Mouse (Mus musculus): ENCODE results near the gene Scarb2. TPM values are rescaled to one million over a fixed set of nuclear protein-coding genes. Genes with fewer than 3 reads are reported as not detected.
A peak's percentile ranks its signal among the peaks of the same experiment; 100 is the strongest.
"Not testable (repeated sequence)": the region's sequence is repeated elsewhere in the genome, so short reads cannot be mapped to it uniquely, and the experiment has no call there.

The Scarb2 gene
- 10 to 100 TPM; 88.9 to 89.8 TPM for total RNA-seq (2021)
- long read RNA-seq, experiment 1, full-length matches to known transcripts = 8 of 15 reads
- long read RNA-seq, experiment 1, partial matches to known transcripts = 0 of 15 reads
- long read RNA-seq, experiment 1, other reads (novel, unspliced or antisense) = 7 of 15 reads
- long read RNA-seq, experiment 2, full-length matches to known transcripts = 19 of 31 reads
- long read RNA-seq, experiment 2, partial matches to known transcripts = 0 of 31 reads
- long read RNA-seq, experiment 2, other reads (novel, unspliced or antisense) = 12 of 31 reads

DNA sequence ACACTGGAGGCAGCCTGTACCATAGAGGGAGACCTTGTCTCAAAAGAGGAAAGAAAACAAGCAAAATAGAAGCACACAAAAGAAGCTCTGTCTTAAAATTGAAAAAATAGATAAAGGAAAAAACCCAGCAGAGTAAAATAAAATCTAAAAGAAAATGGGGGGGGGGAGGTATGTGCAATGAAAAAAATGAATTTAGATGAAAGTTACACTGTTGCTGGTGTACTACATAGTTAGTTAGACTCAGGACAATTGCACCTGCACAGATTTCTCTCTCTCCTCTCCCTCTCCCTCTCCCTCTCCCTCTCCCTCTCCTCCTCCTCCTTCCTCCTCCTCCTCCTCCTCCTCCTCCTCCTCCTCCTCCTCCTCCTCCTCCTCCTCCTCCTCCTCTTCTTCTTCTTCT lies at the start of gene Scarb2:
Gene Scarb2, minus strand, starts transcription at position 101 of the 400 bp plus-strand sequence.
- no peak for TF ChIP-seq CTCF (conservative IDR thresholded peaks at IDR 0.05)

DNA sequence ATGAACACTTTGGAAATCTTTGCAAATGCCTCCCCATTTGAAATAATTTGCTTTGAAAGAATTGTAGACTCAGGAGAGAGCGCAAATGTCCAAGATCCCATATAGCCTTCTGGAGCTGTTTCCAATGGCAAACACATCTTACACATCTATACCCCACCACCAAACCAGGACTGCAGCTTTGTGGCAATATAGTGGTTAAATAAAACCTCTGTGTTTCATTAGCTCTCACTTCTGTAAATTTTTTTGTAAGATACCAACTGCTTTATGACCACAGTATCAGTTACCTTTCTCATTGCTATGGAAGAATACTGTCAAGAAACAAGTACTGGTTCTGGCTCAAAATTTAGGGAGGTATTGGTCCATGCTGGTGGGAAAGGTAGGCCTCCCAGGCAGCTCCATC lies 49.3 kb upstream of the Scarb2 start:
- DNase-seq (ENCODE audit: low spot score in 2 of 2) = no peak
- Histone ChIP-seq H3K4me3 (no peak overlapping the region), H3K27ac (no peak overlapping the region)
- no peak for TF ChIP-seq CTCF (conservative IDR thresholded peaks at IDR 0.05)

More for the DNA sequence above, at the start of gene Scarb2:
- DNase-seq (ENCODE audit: low spot score in 2 of 2) = no peak
- peak within 1 kb of the TSS; percentile 88 for H3K4me3 ChIP-seq
- peak within 1 kb of the TSS; percentile 99 for H3K27ac ChIP-seq

DNA sequence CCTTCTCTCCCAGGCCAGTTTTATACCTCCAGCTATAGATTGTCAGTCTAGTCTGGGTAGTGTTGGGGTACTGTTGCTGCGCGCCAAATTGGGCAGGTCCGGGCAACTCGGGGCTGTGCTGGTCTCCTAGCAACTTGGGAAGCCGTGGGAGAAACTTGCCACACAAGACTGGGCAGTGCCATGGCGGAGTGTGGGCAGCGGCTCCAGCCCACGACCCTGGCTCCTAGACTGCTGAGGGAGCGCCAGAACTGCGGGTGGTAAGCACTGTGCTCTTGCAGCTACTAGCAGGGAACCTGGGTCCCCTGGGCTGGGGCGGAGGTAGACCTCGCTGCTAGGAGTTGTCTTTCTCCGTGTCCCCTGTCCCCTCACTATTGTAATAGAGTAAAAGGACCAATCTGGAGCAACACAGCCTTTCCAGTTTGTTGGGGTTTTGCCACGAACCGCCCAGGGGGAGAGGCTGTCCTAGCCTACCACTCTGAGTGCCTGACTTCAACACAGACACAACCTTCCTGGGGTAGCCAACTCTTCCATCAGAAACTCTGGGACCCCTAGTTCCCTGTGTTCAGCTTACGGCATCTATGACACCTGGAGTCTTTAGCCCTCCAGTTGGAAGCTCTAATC lies 48.4 kb upstream of the Scarb2 start, which contains the start of gene Fam47e:
Gene Fam47e, plus strand, starts transcription at position 179 of the 621 bp plus-strand sequence.
- peak within 1 kb of the TSS; percentile 25; the same call in 1 of the 2 replicates for H3K27ac ChIP-seq
- H3K4me3 ChIP-seq = peak within 1 kb of the TSS; percentile 31; the same call in 1 of the 2 replicates
- TF ChIP-seq CTCF (conservative IDR thresholded peaks at IDR 0.05) = no peak
- peak; percentile 13 to 44 for DNase-seq (ENCODE audit: low spot score in 2 of 2)

DNA sequence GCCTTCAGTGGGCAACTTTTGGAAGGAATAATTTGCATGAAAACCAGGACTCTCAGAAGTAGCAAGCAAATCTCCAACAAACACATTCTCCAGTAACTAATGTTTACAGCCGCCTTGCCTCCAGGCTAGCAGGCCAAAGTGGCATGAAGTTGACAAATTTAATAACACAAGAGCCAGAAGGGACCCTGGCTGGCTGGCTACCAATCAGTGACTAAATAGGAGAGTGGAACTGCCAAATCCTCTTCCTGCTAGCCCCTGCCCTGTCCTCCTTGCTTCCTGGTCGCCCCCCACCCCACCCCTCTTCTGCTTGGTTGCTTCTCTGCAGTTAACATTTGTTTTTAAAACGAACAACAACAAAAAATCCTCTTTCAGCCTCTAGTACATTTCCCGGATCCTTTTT lies 47.8 kb upstream of the Scarb2 start:
- Histone ChIP-seq H3K27ac (no peak overlapping the region; the same call in 1 of the 2 replicates), H3K4me3 (no peak overlapping the region; the same call in 1 of the 2 replicates)
- DNase-seq (ENCODE audit: low spot score in 2 of 2) = no peak
- TF ChIP-seq CTCF (conservative IDR thresholded peaks at IDR 0.05) = no peak

DNA sequence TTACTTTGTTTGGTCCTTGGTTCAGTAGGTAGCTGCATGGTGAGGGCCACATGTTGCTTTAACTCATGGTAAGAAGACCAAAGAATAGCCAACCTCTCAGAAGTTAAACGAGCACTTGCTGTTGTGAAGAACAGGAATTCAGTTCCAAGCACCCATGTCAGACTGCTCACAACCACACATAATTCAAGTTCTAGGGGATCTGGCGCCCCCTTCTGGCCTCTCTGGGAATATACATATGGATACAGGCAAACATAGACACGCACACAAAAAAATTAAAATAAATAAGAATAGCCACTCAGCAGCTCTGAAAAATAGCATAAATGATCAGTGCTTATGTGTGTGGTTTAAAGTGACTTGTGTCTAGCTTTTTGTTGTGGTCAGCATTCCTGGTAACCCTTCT lies 47.3 kb upstream of the Scarb2 start:
- Histone ChIP-seq H3K4me3 (no peak overlapping the region), H3K27ac (no peak overlapping the region)
- no peak for DNase-seq (ENCODE audit: low spot score in 2 of 2)
- peak; percentile 69 for TF ChIP-seq CTCF (conservative IDR thresholded peaks at IDR 0.05)

DNA sequence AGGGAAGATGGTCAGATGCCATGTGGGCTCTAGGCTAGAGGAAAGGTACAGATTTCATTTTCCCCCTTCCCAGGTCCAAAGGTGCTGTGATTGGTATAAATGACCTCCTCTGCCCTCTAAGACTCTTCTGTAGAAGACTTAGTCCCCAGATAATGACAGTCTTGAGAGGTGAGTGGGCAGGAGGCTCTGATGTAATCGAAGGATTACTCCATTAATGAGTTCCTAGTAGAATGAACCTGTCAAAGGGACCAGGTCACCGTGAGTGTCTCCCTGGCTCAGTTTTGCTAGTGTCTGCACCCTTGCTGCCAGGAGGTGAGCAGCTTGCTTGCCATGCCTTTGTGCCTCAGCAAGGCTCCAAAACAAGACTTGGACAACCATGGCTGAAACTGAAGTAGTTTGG lies 46.0 kb upstream of the Scarb2 start:
- no peak for DNase-seq (ENCODE audit: low spot score in 2 of 2)
- Histone ChIP-seq H3K27ac (no peak overlapping the region), H3K4me3 (no peak overlapping the region)
- no peak for TF ChIP-seq CTCF (conservative IDR thresholded peaks at IDR 0.05)

DNA sequence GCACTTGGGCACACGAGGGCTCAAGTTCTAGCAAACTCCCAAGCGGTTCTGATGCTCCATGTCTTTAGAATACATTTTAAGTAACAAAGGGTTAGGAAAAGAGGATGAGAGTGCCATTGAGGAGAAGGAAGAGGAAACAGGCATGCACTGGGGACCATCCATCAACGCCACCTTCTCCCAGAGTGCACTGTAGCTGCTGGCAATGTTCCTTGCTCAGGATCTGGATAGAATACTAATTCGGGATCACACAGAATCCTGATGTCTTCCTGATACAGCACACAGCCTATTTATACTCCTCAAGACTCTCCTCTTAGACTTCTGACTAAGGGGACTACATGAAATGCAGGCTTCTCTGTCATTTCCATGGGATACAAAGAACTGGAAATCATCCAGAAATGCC lies 33.1 kb upstream of the Scarb2 start:
- no peak for DNase-seq (ENCODE audit: low spot score in 2 of 2)
- no peak for TF ChIP-seq CTCF (conservative IDR thresholded peaks at IDR 0.05)

DNA sequence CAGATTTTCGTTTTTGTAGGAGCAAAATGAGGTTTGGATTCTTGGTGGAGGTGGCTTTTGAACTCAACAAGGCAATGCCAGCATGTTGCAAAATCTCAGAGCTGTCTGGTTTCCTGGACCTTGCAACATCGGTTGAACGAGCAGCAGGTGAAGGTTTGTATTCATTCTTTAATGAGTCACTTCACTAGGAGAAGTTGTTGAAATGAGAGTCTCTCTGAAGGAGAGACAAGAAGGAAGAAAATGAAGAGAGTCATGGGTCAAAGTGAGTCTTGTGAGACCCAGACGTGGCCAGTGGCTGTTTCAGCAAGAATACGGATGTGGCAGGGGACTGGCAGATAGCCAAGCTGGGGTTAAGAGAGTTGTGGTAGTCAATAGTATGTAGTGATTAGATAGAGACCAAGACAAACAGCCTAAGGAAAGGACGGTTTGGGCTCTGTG lies 18.2 kb upstream of the Scarb2 start:
- no peak for DNase-seq (ENCODE audit: low spot score in 2 of 2)
- TF ChIP-seq CTCF (conservative IDR thresholded peaks at IDR 0.05) = no peak
- no peak overlapping the region for H3K4me3 ChIP-seq
- H3K27ac ChIP-seq = no peak overlapping the region

More for the DNA sequence above, 33.1 kb upstream of the Scarb2 start:
- H3K4me3 ChIP-seq = no peak overlapping the region
- H3K27ac ChIP-seq = no peak overlapping the region

DNA sequence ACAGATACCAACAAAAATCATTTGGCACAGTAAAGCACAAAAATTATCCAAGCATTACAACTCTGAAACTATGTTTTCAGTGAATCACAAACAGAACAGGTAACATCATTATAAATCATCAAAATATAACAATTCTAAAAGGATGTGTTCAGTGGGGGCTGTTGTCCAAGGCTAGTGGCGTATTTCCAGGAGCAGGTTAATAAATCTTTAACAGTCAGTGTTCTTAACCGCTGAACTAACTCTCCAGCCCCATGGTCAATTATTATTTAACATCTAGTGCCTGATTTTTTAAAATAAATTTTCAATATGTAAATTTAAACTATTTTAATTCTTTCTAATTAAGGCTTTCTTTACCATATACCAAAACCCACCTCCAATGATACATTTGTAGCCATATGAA lies 14.5 kb upstream of the Scarb2 start:
- not testable (repeated sequence) for H3K4me3 ChIP-seq; DNase-seq (ENCODE audit: low spot score in 2 of 2); H3K27ac ChIP-seq

DNA sequence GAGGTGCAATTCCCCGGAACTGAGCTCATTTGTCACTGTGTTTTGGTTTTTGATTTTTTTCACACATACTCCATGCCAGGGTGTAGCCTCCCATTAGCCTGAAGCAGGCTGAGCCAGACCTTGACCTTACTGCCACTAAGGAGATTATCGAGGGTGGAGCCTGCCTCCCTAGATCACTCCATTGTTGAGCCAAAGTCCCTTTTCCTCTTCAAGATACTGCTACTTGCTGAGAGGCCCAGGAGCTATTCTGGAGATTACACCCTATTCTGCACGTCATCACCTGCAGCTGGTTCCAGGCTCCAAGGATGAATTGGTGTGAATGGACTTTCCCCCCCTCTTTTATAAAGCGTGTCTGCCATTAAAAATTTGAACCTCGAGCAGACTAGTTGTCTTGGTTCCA lies 5.4 kb upstream of the Scarb2 start:
- no peak overlapping the region for H3K4me3 ChIP-seq
- no peak for DNase-seq (ENCODE audit: low spot score in 2 of 2)
- TF ChIP-seq CTCF (conservative IDR thresholded peaks at IDR 0.05) = no peak
- no peak overlapping the region for H3K27ac ChIP-seq

DNA sequence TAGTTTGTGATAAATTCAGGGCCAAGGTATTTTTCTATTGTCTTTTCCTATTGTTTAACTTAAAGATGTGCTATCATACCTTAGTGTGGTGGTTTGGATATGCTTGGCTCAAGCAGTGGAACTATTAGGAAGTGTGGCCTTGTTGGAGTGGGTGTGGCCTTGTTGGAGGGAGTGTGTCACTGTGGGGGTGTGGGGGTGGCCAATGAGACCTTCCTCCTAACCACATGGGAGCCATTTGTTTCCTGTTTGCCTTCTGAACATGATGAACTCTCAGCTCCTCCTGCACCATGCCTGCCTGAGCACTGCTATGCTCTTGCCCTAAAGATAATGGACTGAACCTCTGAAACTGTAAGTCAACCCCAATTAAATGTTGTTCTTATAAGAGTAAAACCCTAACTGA lies 4.6 kb upstream of the Scarb2 start:
- Histone ChIP-seq H3K27ac (no peak overlapping the region), H3K4me3 (no peak overlapping the region)
- no peak for DNase-seq (ENCODE audit: low spot score in 2 of 2)
- no peak for TF ChIP-seq CTCF (conservative IDR thresholded peaks at IDR 0.05)

DNA sequence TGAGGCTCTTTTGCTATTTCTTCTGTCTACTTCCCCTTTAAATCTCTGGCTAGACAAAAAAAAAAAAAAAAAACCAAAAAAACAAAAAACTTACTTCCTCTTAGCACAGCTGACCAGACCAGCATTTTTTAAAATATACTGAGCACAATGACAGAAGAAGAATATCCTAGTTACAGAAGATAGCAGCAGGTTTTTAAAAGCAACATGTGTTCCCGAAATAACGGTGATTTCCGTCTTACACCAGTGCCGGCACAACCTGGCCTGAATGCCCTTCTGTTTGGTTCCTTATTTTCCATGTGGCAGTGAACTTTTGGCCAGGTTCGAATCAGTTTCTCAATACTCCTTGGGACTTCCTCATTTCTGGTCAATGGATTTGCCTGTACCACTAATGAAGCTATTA lies 2.2 kb upstream of the Scarb2 start:
- H3K4me3 ChIP-seq = no peak overlapping the region
- DNase-seq (ENCODE audit: low spot score in 2 of 2) = no peak
- H3K27ac ChIP-seq = no peak overlapping the region
- TF ChIP-seq CTCF (conservative IDR thresholded peaks at IDR 0.05) = no peak

DNA sequence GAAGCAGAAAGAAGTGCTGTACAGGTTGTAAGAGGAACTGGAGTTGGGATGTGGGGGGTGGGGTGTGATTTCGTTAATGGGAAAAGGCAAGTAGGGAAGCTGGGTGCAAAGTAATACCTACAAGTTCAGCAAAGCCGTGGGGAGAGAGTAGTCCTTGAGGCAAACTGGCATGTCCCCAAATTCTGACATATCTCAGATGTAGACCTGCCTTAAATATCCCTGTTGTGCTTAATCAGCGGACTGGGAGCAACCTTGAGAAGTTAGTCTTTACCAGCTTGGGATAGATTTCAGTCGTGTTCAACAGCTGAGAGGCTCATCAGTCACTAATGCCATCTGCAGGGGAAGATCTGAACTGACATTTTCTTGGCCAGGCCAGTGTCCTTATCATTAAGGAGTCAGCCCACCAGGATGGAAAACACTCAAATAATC lies 318 bp downstream of the Scarb2 start:
- TF ChIP-seq CTCF (conservative IDR thresholded peaks at IDR 0.05) = peak; percentile 74
- peak; percentile 16 to 29 for DNase-seq (ENCODE audit: low spot score in 2 of 2)
- Histone ChIP-seq H3K27ac (peak overlapping the region; percentile 99), H3K4me3 (peak overlapping the region; percentile 88)

DNA sequence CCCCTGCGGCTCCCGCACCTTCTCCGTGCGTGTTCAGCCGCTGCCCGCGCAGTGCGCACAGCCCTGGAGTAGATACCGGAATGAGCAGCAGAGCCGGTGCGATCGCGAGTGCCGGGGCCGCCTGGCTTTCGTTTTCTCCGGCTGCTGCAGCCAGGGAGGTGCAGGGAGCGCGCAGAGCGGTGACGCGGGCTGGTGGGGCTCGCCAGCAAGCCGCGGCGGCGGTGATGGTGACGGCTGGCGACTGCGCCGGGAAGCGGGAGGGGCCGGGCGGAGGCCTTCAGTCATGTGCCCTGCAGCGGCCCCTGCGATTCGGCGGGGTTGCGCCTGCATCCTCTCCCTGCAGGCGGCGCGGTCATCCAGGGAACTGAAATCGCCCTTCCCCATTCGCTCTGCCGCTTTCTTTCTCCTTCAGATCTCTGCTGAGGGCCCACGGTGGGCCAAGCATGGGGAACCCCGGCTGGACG lies 1.2 kb downstream of the Scarb2 start:
- Histone ChIP-seq H3K4me3 (peak overlapping the region; percentile 88), H3K27ac (peak overlapping the region; percentile 99)
- DNase-seq (ENCODE audit: low spot score in 2 of 2) = peak; percentile 97
- TF ChIP-seq CTCF (conservative IDR thresholded peaks at IDR 0.05) = peak; percentile 91

All from layer of hippocampus, adult 2 months (tissue).